Mouse (Mus musculus) frontal cortex, postnatal 10 days (tissue): ENCODE measurements around the gene A730061H03Rik.

Experiments
- DNase-seq, 2 experiments: peaks; one replicate each; pipeline ENCODE4 v3.0.0; 2022; ENCODE audit warnings: low spot score in 2 of 2, mixed read lengths in 1 of 2

The A730061H03Rik gene

DNA sequence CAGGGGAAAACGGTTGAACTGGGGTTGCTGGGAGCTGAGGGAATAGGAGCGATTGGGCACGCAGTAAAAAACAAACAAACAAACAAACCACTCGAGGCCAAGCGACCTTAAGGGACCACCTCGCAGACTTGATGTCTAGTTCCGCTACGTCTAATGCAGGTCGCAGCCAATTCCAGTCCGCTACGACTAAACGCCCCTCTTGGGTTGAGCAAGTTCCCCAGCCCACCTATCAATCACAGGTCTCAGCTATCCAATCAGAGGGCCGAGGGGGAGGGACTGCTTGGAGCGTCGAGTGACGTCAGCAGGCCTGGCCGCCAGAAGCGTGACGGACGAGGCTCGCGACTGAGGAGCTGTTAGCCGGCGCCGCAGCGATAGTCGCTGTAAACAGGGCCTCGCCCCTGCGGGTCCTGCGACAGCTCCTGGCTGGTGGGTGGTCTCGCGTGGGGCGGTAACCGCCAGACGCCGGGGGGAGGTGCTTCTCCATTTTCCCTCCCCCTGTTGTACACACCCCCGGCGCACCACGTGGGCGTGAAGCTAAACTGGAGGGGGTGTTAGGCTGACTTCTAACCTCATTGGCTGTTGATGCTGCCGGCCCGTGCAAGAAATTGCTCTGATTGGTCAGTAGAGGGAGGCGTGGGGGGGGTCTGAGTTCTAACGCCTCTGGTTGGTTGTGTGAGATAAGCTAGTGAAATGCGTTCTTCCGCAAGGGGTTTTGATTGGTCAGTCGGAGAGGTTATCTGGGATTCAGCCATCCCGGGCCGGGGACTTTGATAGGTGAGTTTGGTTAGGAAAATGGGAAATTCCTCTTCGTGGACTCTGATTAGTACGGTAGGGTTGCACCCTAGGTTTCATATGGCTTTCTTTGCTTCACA is at the start of gene A730061H03Rik:
A730061H03Rik (minus strand) TSS at position 205 of the 872 bp plus-strand sequence.
- peak; percentile 97 to 100 for DNase-seq

DNA sequence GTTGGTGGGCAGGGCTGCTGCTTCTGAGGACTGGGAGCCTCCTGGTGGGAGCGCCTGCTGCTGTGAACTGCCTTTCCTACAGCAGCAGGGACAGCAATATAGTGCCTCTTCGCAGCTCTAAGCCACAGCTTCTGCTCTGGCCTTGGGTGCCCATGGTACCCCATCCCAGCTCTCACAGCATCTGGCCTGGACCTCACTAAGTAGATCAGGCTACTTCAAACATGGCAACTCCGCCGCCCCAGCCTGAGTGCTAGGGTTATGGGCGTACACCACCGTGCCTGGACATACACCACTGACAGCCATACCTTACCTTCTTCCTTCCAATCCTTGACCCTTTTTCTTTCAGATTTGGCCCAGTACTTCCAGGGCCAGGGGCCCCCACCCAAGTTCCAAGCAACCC is 48.1 kb upstream of the A730061H03Rik start:
- DNase-seq, result no peak

DNA sequence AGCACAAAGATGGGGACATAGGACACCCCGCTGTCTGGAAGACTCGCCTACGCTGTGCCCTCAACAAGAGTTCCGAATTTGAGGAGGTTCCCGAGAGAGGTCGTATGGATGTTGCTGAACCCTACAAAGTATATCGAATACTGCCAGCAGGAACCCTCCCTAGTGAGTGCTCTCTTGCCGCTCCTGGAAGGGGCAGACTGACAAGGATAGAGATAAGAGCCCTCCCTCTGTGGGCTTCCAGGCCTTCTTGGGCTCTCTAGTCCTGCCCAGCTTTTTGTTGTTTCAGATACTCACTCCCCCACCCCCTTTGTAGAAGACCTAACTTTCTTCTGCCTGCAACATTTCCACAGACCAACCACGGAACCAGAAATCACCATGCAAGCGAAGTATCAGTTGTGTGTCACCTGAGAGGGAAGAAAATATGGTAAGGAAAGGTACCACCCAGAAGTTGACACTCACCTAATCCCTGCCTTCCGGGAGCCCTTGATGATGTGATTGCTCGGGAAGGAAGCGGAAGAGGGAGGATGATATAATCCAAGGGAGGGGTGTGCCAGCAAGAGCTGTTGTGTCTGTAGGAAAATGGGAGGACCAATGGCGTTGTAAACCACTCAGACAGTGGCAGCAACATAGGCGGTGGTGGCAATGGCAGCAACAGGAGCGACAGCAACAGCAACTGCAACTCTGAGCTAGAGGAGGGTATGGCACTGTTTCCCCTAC is 45.7 kb upstream of the A730061H03Rik start:
- DNase-seq, result no peak

DNA sequence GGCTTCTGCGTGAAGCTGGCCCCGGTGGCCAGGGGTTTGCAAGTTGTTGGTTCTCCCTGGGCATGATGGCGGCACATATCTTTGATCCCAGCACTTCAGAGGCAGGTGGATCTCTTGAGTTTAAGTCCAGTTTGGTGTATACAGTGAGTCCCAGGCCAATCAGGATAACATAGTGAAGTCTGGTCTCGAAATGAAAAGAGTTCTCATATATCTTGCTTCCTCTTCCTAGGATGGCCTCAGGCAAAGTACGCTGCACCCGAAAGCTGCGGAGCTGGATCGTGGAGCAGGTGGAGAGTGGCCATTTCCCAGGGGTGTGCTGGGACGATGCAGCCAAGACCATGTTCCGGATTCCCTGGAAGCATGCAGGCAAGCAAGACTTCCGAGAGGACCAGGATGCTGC is 44.6 kb upstream of the A730061H03Rik start:
- no peak for DNase-seq

DNA sequence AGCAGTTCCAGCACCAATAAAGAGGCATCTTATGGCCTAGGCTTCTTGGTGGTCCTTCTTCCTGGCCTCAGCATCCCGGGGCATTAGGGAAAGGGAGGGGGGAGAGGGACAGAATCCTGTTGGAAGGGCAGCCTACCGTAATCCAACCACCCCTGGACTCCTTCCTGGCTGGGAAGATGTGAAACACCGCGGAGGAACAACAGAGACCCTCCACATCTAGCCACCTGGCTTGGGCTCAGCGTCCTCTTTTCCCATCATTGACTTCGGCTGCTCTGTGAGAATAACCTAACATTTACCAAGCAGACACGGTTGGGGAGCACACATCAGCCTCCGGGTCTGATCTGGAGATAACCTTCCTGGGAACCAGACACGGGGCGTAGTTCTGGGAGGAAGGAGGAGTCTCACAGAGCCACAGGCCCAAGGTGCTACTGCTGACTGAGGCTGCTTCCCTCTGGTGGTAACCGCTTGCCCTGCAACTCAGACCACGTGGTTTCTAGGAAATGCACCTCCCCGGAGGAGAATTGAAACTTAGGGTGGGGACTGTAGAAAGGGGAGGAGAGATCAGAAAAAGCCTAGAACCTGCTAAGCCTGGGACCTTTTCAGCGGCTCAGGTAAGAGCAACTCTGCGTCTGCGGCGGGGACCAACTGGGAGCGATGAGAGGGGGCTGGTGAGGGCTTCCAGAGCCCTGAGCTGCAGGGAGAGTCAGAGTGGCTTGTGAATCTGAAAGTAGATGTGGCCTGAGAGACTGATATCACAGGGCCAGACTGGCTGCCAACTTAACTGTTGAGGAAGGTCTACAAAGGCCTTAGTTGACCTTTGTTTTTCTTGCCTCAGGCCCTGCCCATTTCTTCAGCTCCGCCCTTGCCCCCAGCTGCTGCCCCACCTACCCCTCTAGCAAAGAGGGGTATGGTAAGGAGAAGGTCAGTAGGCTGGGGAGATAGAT is 43.7 kb upstream of the A730061H03Rik start:
- DNase-seq, result peak; percentile 77 to 85

- no peak for DNase-seq
Observed at GRCm38 (mm10) chr14:55603271-55603632, 43.0 kb upstream of the A730061H03Rik start, which contains the start of gene Irf9. Gene Irf9 (plus strand): TSS chr14:55603571.

- DNase-seq, result no peak
Observed at GRCm38 (mm10) chr14:55598521-55599390, 38.5 kb upstream of the A730061H03Rik start.

DNA sequence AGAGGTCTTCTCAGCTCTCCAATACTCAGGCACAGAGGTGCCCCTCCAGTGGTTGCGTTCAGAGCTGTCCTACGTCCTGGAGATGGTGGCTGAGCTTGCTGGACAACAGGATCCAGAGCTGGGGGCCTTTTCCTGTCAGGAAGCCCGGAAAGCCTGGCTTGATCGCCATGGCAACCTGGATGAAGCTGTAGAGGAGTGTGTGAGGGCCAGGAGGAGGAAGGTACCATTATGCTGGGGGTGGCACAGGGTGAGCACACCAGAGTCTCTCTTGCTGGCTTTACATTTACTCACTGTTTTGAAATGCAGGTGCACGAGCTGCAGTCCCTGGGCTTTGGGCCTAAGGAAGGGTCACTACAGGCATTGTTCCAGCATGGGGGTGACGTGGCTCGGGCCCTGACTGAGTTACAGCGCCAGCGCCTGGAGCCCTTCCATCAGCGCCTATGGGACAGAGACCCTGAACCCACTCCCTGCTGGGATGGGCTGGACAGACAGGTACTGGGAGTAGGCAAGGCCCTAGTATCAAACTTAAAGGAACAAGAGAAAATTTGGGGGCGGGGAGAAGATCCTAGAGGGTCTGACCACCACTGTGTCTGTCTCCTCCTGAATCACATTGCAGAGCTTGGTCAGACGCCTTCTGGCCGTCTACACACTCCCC is 36.0 kb upstream of the A730061H03Rik start:
- DNase-seq, result no peak

- DNase-seq, result no peak
Observed at GRCm38 (mm10) chr14:55592226-55592625, 32.0 kb upstream of the A730061H03Rik start.

GRCm38 (mm10) chr14:55591331-55591891 is 31.2 kb upstream of the A730061H03Rik start, which contains the start of gene Rnf31:
Gene Rnf31 (plus strand): TSS chr14:55591708.
- DNase-seq, result peak; percentile 90 to 91

GRCm38 (mm10) chr14:55590748-55591330 is 30.6 kb upstream of the A730061H03Rik start, which contains the start of gene Psme2:
Gene Psme2 (minus strand): TSS chr14:55591113.
- DNase-seq, result peak; percentile 88 to 92

GRCm38 (mm10) chr14:55589771-55590448 is 29.7 kb upstream of the A730061H03Rik start:
- no peak for DNase-seq

DNA sequence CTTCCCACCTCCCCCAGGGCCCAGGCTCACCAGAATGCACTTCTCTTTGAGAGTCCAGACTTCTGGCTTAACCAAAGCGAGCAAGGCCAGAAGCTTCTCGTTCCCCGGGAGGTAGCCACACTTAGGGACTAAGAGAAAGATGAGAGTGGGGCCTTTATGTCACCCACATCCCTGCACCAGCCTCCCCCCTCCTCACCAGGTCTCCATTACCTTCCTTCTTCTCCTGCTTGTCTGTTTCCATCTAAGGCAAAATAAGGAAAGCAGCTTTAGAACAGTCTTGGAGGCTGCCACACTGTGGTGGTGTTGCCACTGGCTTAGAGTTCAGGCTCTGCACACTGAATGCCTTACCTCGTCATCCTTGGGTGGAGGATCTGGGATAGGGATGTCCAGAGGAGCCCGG is 29.1 kb upstream of the A730061H03Rik start:
- DNase-seq, result no peak

DNA sequence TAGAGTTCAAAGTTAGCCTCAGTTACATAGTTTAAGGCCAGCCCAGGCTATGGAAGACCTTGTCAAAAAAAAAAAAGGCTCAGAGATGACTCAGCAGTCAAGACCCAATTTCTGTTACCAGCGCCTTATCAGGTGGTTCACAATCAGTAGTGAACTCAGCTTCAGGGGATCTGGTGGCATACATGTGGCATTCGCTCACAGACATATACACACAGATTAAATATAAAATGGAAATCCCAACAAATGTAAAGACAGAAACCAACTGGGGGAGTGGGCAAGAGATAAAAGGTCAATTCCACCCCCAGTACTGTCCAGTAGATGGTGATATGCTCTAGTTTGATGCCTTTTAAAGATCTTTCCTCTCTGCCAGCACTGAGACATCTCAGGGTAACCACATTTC is 25.9 kb upstream of the A730061H03Rik start:
- DNase-seq, result no peak

GRCm38 (mm10) chr14:55585566-55585960 is 25.4 kb upstream of the A730061H03Rik start:
- DNase-seq, result no peak

GRCm38 (mm10) chr14:55584702-55585565 is 24.7 kb upstream of the A730061H03Rik start, which contains the start of gene Emc9:
Gene Emc9 (minus strand): TSS chr14:55585302.
- peak in 1 of 2 experiments; percentile 51 for DNase-seq

- DNase-seq, result no peak
Observed at GRCm38 (mm10) chr14:55584303-55584701, 24.1 kb upstream of the A730061H03Rik start.
